Mouse (Mus musculus) lung, embryonic 14.5 days (tissue): ENCODE results near the gene Micall2. TPM values are rescaled to one million over a fixed set of nuclear protein-coding genes. Genes with fewer than 3 reads are reported as not detected.

Experiments
- ATAC-seq: fragments of 200-750 bp; cut with Nextera tagmentation; 2 replicates; pipeline ENCODE4 v1.8.0; 2017; ENCODE audit warnings: mild to moderate bottlenecking, moderate TSS enrichment, moderate library complexity; ENCODE audit not compliant: insufficient read depth
- DNase-seq: peaks from one replicate; pipeline ENCODE4 v3.0.0-alpha.2; 2015
- H3K27ac ChIP-seq: fragments of 300-500 bp; sonication (generic); 2 replicates; pipeline ENCODE4 v1.5.1; 2014; ENCODE audit warnings: low read depth, mild to moderate bottlenecking, moderate library complexity
- H3K27me3 ChIP-seq: fragments of 300-500 bp; sonication (generic); 2 replicates; pipeline ENCODE4 v1.6.1; 2014; ENCODE audit warnings: low read length, control low read depth; ENCODE audit not compliant: insufficient read depth
- H3K36me3 ChIP-seq: fragments of 300-500 bp; sonication (generic); 2 replicates; pipeline ENCODE4 v1.6.1; 2014; ENCODE audit warnings: control low read depth; ENCODE audit not compliant: insufficient read depth
- H3K4me1 ChIP-seq: fragments of 300-500 bp; sonication (generic); 2 replicates; pipeline ENCODE4 v1.6.1; 2014; ENCODE audit warnings: antibody characterized with exemption, control low read depth; ENCODE audit not compliant: insufficient read depth
- H3K4me2 ChIP-seq: fragments of 300-500 bp; sonication (generic); 2 replicates; pipeline ENCODE4 v1.6.1; 2014; ENCODE audit warnings: mild to moderate bottlenecking
- H3K4me3 ChIP-seq: fragments of 300-500 bp; sonication (generic); 2 replicates; pipeline ENCODE4 v1.5.1; 2014; ENCODE audit warnings: low read depth, low read length
- H3K9ac ChIP-seq: fragments of 300-500 bp; sonication (generic); 2 replicates; pipeline ENCODE4 v1.6.1; 2014
- H3K9me3 ChIP-seq: fragments of 300-500 bp; sonication (generic); 2 replicates; pipeline ENCODE4 v1.6.1; 2016; ENCODE audit warnings: low read depth, low read length, control low read depth
- CTCF ChIP-seq: IDR thresholded peaks from 2 replicates; pipeline ENCODE4 v1.5.1; 2016; ENCODE audit warnings: antibody characterized with exemption, low read depth
- WGBS: fragments of 180-500 bp; shearing (Covaris S2); extraction: QIAGEN DNeasy Blood & Tissue Kit; methylation state at CpG from one replicate; pipeline ENCODE4 v1.1.7; 2014; 5-methylcytosine and 5-hydroxymethylcytosine counted together
- polyA plus RNA-seq: library from polyadenylated mRNA; unstranded; fragments of >200 nt; fragmentation: Nextera tagmentation; extraction: Ambion mirVana; gene quantifications from 2 replicates; pipeline ENCODE4 v1.2.1, GENCODE M21; 2014

The Micall2 gene
- polyA plus RNA-seq, 1 experiment from 2014 or later, result 4.8 TPM

DNA sequence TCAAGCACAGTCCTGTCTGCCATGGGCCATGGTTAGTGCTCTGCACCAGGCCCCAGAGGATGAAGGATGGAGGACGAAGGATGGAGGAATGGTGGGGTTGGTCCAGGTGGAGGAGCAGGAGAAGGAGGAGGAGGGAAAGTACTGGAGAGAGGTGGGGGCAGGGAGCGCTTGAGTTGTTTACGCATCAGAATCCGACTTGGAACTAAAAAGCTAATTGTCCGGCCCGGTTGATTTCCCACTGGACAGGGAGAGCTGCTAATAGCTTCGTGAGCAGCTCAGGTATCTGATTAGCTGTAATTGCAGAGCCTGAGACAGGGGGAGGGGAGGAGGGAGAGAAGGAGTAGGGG is 53.5 kb downstream of the Micall2 start:
- Histone ChIP-seq H3K4me2 (no peak overlapping the region), H3K9ac (no peak overlapping the region), H3K4me1 (peaks cover 9% of the 10 kb centered on the region; the same call in 1 of the 2 replicates), H3K4me3 (no peak overlapping the region), H3K27me3 (peaks cover 3% of the 10 kb centered on the region; the same call in 1 of the 2 replicates), H3K27ac (no peak overlapping the region), H3K9me3 (no peaks in the 10 kb centered on the region), H3K36me3 (no peaks in the 10 kb centered on the region)
- peak; percentile 22 for DNase-seq
- ATAC-seq, result 0 out of 2 replicates have a peak, but pooled peaks have one; percentile 9
- TF ChIP-seq CTCF, result no peak
- WGBS, result 7% methylated on average over 7 of the region's 7 CpGs

GRCm38 (mm10) chr5:139681832-139682630 is 54.1 kb downstream of the Micall2 start:
- 7% methylated on average over 19 of the region's 20 CpGs for WGBS
- Histone ChIP-seq H3K27me3 (peaks cover 3% of the 10 kb centered on the region; the same call in 1 of the 2 replicates), H3K4me1 (peaks cover 9% of the 10 kb centered on the region; the same call in 1 of the 2 replicates), H3K4me3 (no peak overlapping the region), H3K36me3 (no peaks in the 10 kb centered on the region), H3K9me3 (no peaks in the 10 kb centered on the region), H3K9ac (no peak overlapping the region), H3K4me2 (peak overlapping the region; percentile 27; the same call in 1 of the 2 replicates), H3K27ac (no peak overlapping the region)
- peak; percentile 46; the same call in 1 of the 2 replicates for ATAC-seq
- no peak for TF ChIP-seq CTCF
- peak; percentile 73 for DNase-seq

DNA sequence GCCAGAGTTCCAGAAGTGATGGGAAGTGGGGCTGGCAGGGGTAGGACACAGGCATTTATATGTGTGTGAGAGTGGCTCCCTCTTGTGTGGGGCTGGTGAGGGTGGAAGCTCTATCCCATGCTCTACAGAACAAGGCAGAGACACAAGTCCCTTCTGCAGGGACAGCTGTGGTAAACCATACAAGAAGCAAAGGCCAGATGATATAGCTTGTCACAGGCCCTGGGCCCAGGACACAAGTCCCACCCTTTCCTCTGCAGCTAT is 60.5 kb downstream of the Micall2 start:
- Histone ChIP-seq H3K27ac (no peak overlapping the region), H3K27me3 (peaks cover 29% of the 10 kb centered on the region; the same call in 1 of the 2 replicates), H3K4me3 (no peak overlapping the region), H3K9ac (no peak overlapping the region), H3K4me2 (no peak overlapping the region), H3K9me3 (no peaks in the 10 kb centered on the region), H3K4me1 (no peaks in the 10 kb centered on the region), H3K36me3 (no peaks in the 10 kb centered on the region)
- ATAC-seq, result peak; percentile 46
- no peak for DNase-seq
- TF ChIP-seq CTCF, result peak; percentile 37

- no peaks in the 10 kb centered on the region for H3K9me3 ChIP-seq
- H3K4me1 ChIP-seq, result no peaks in the 10 kb centered on the region
- WGBS, result 19% methylated on average over 13 of the region's 13 CpGs
- H3K27ac ChIP-seq, result no peak overlapping the region
- peak; percentile 46 for DNase-seq
- peak; percentile 45; the same call in 1 of the 2 replicates for ATAC-seq
- no peak overlapping the region for H3K4me2 ChIP-seq
- no peaks in the 10 kb centered on the region for H3K36me3 ChIP-seq
- H3K4me3 ChIP-seq, result no peak overlapping the region
- no peak for TF ChIP-seq CTCF
- no peak overlapping the region for H3K9ac ChIP-seq
- peaks cover 31% of the 10 kb centered on the region; the same call in 1 of the 2 replicates for H3K27me3 ChIP-seq
Measured at GRCm38 (mm10) chr5:139674940-139675706, 61.0 kb downstream of the Micall2 start.

GRCm38 (mm10) chr5:139669380-139669779 is 66.8 kb downstream of the Micall2 start:
- TF ChIP-seq CTCF, result peak; percentile 53
- H3K36me3 ChIP-seq, result no peaks in the 10 kb centered on the region
- DNase-seq (peak; percentile 45), ATAC-seq (no peak)
- 23% methylated on average over 8 of the region's 8 CpGs for WGBS
- H3K9ac ChIP-seq, result no peak overlapping the region
- H3K9me3 ChIP-seq, result no peaks in the 10 kb centered on the region
- H3K27ac ChIP-seq, result no peak overlapping the region
- H3K4me3 ChIP-seq, result no peak overlapping the region
- peaks cover 61% of the 10 kb centered on the region for H3K27me3 ChIP-seq
- no peak overlapping the region for H3K4me2 ChIP-seq
- H3K4me1 ChIP-seq, result no peaks in the 10 kb centered on the region

DNA sequence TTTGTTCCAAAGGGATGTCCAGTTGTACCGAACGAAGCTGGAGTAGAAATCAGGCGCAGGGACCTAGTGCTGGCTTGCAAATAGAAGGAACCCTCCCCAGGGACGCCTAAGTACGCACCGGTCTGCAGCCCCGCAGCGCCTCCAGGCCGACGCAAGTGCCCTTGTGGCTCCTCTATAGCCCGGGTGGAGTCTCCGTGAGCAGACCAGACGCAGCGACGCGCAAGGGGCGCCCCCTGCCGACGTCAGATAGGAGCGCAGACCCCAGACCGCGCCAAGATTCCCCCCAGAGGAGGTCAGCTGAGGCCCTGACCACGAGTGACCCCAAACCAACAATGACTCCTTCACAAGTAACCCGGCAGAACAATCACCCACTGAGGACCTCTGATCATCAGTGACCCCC is 67.6 kb downstream of the Micall2 start:
- no peaks in the 10 kb centered on the region for H3K36me3 ChIP-seq
- H3K9me3 ChIP-seq, result no peaks in the 10 kb centered on the region
- no peak overlapping the region for H3K27ac ChIP-seq
- H3K4me2 ChIP-seq, result no peak overlapping the region
- WGBS, result under 1% methylated on average over 24 of the region's 24 CpGs
- peaks cover 58% of the 10 kb centered on the region for H3K27me3 ChIP-seq
- peak; percentile 62; the same call in 1 of the 2 replicates for ATAC-seq
- no peak overlapping the region for H3K9ac ChIP-seq
- peak; percentile 93 for TF ChIP-seq CTCF
- peak; percentile 85 for DNase-seq
- no peak overlapping the region for H3K4me3 ChIP-seq
- H3K4me1 ChIP-seq, result no peaks in the 10 kb centered on the region

- no peak overlapping the region for H3K4me3 ChIP-seq
- no peak for ATAC-seq
- H3K9ac ChIP-seq, result no peak overlapping the region
- 43% methylated on average over 2 of the region's 2 CpGs for WGBS
- no peak for TF ChIP-seq CTCF
- H3K4me1 ChIP-seq, result no peaks in the 10 kb centered on the region
- no peak overlapping the region for H3K4me2 ChIP-seq
- no peak for DNase-seq
- H3K36me3 ChIP-seq, result no peaks in the 10 kb centered on the region
- H3K9me3 ChIP-seq, result no peaks in the 10 kb centered on the region
- H3K27ac ChIP-seq, result no peak overlapping the region
- peaks cover 39% of the 10 kb centered on the region for H3K27me3 ChIP-seq
Measured at GRCm38 (mm10) chr5:139666496-139666895, 69.6 kb downstream of the Micall2 start.
